Mouse (Mus musculus) limb, embryonic 11.5 days (tissue): ENCODE results near the gene Zfp148. TPM values are rescaled to one million over a fixed set of nuclear protein-coding genes. Genes with fewer than 3 reads are reported as not detected.
"Not testable (repeated sequence)": the region's sequence is repeated elsewhere in the genome, so short reads cannot be mapped to it uniquely, and the experiment has no call there.

ENCODE experiments used
- ATAC-seq: fragments of 200-750 bp; cut with Nextera tagmentation; 2 replicates; pipeline ENCODE4 v1.8.0; 2017; ENCODE audit warnings: low read depth; ENCODE audit not compliant: insufficient number of reproducible peaks, low FRiP score, low TSS enrichment
- DNase-seq: peaks from one replicate; pipeline ENCODE4 v3.0.0-alpha.2; 2015; ENCODE audit warnings: low spot score
- H3K27ac ChIP-seq: fragments of 300-500 bp; sonication (generic); replicated peaks from 2 replicates; pipeline ENCODE4 v1.5.1; 2014; ENCODE audit warnings: low read depth, mild to moderate bottlenecking, low read length
- H3K27me3 ChIP-seq: fragments of 300-500 bp; sonication (generic); 2 replicates; pipeline ENCODE4 v1.6.1; 2014; ENCODE audit warnings: mild to moderate bottlenecking, low read length, mixed read lengths; ENCODE audit not compliant: control insufficient read depth, insufficient read depth
- H3K36me3 ChIP-seq: fragments of 300-500 bp; sonication (generic); 2 replicates; pipeline ENCODE4 v1.6.1; 2014; ENCODE audit warnings: mild to moderate bottlenecking, low read length, moderate library complexity, mixed read lengths; ENCODE audit not compliant: control insufficient read depth, insufficient read depth
- H3K4me1 ChIP-seq: fragments of 300-500 bp; sonication (generic); 2 replicates; pipeline ENCODE4 v1.6.1; 2014; ENCODE audit warnings: low read length, mixed read lengths; ENCODE audit not compliant: control insufficient read depth, insufficient read depth
- H3K4me2 ChIP-seq: fragments of 300-500 bp; sonication (generic); 2 replicates; pipeline ENCODE4 v1.6.1; 2014; ENCODE audit warnings: low read depth, mild to moderate bottlenecking, moderate library complexity; ENCODE audit not compliant: severe bottlenecking
- H3K4me3 ChIP-seq: fragments of 300-500 bp; sonication (generic); 2 replicates; pipeline ENCODE4 v1.5.1; 2014; ENCODE audit warnings: low read depth, low read length
- H3K9ac ChIP-seq: fragments of 300-500 bp; sonication (generic); 2 replicates; pipeline ENCODE4 v1.6.1; 2014; ENCODE audit warnings: mild to moderate bottlenecking, low read length
- H3K9me3 ChIP-seq: fragments of 300-500 bp; sonication (generic); 2 replicates; pipeline ENCODE4 v1.6.1; 2016; ENCODE audit warnings: low read length; ENCODE audit not compliant: control insufficient read depth
- WGBS: fragments of 180-500 bp; shearing (Covaris S2); extraction: QIAGEN DNeasy Blood & Tissue Kit; methylation state at CpG from one replicate; pipeline ENCODE4 v1.1.7; 2014; 5-methylcytosine and 5-hydroxymethylcytosine counted together
- polyA plus RNA-seq: library from polyadenylated mRNA; unstranded; fragments of >200 nt; fragmentation: Nextera tagmentation; extraction: Ambion mirVana; gene quantifications from 2 replicates; pipeline ENCODE4 v1.2.1, GENCODE M21; 2014

Gene Zfp148
- polyA plus RNA-seq, 1 experiment from 2014 or later = 47.4 TPM

DNA sequence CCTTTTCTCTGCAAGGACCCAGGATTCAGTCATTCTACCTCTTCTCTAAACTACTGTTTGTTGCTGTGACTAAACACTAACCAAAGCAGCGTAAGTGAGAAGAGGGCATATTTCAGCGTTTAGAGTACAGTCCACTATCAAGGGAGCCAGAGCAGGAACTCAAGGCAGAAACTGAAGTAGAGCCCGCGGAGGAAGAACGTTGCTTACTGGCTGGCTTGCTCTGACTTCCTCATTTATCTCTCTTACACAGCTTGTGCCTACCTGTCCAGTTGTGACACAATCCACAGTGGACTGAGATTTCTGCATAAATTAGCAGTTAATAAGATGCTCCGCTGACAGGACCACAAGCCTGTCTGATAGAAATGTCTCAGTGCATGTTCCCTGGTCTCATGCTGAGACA lies 93.7 kb downstream of the Zfp148 start:
- WGBS = 96% methylated on average over 6 of the region's 6 CpGs
- Histone ChIP-seq H3K36me3 (peaks cover 8% of the 10 kb centered on the region), H3K9me3 (no peaks in the 10 kb centered on the region), H3K27ac (no peak overlapping the region), H3K9ac (no peak overlapping the region), H3K4me2 (no peak overlapping the region), H3K4me1 (no peaks in the 10 kb centered on the region), H3K4me3 (no peak overlapping the region), H3K27me3 (no peaks in the 10 kb centered on the region)
- DNase-seq = no peak
- ATAC-seq = no peak

DNA sequence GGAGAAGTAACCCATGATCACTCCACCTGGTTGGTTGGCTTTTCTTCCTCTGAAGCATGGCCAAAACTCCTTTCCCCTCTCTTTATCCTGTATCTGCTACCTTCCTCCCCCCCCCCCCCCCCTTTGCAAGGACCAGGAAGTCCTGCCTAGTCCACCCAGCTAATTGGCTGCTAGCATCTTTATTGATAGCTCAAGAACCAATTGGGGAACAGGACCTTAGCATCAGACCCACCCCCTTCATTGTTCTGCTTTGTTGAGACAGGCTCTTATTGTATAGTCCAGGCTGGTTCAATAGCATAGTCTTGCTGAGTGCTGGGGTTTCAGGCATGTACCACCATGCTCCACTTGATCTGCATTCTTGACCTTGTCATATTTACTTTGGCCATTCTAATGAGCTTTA lies 99.3 kb downstream of the Zfp148 start:
- Histone ChIP-seq H3K27ac (no peak overlapping the region), H3K9ac (no peak overlapping the region), H3K4me2 (no peak overlapping the region), H3K4me1 (no peaks in the 10 kb centered on the region), H3K36me3 (peaks cover 6% of the 10 kb centered on the region), H3K4me3 (no peak overlapping the region), H3K27me3 (no peaks in the 10 kb centered on the region), H3K9me3 (no peaks in the 10 kb centered on the region)
- no peak for DNase-seq
- ATAC-seq = no peak

DNA sequence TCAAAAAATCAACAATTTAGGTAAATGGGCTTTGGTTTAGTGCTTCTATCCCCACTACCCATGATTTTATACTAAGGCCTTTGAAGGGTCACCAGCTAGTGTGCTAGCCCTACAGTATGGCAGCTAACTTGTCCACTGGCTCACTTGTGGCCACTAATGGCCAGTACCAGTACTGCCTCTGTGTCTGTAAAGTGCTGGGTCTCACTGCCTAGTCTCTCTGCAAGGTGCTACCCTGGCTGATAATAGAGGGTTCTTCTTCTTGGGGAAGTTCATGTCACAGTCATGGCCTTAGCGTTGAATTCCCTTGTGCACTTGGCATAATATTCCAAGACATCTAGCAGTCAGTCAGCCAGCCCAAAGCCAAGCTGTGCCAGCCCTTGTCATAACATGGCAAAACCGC lies 100.5 kb downstream of the Zfp148 start:
- WGBS = 94% methylated on average over 2 of the region's 2 CpGs
- Histone ChIP-seq H3K9me3 (no peaks in the 10 kb centered on the region), H3K4me1 (no peaks in the 10 kb centered on the region), H3K4me3 (no peak overlapping the region), H3K27ac (no peak overlapping the region), H3K9ac (no peak overlapping the region), H3K27me3 (no peaks in the 10 kb centered on the region), H3K4me2 (no peak overlapping the region), H3K36me3 (peaks cover 2% of the 10 kb centered on the region)
- DNase-seq = peak; percentile 34
- ATAC-seq = no peak

DNA sequence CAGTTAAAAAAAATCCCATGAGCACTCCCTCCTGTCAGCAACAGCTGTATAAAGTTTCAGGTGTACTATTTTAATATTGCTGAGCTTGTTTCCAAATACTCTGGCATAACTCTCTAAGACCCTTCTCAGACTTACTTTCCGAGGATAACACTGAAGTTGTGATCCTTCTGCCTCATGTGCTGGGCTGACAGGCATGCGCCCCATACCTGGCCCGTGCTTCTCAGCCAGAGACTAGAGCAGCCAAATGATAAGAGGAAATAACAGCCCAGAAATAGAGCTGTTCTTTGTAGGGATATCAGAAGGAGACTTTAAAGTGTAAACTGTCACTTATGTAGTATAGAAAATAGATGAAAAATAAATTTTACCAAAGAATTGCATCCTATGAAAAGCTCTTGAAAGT lies 101.7 kb downstream of the Zfp148 start:
- 92% methylated on average over 3 of the region's 3 CpGs for WGBS
- DNase-seq = no peak

DNA sequence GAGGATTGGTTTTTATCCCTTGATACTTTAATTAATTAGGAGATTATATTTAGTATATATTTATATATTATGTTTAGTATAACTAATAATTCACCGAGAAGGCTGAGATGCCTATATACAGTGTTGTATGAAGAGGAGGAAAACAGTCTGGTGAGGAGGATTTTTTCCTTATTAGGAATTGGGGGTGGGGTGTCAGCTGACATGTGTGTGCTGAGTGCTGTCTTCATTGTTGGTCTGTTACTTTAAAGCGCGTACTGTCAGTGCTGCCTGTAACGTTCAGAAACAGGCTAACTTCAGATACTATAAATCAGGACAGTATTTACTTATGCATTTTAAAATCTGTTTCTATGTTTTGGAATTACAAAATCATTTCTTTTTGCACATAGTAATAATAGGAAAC lies 107.1 kb downstream of the Zfp148 start:
- Histone ChIP-seq H3K4me1 (no peaks in the 10 kb centered on the region), H3K9ac (no peak overlapping the region), H3K4me3 (no peak overlapping the region), H3K9me3 (no peaks in the 10 kb centered on the region), H3K36me3 (peaks cover 7% of the 10 kb centered on the region), H3K27me3 (no peaks in the 10 kb centered on the region), H3K27ac (no peak overlapping the region), H3K4me2 (no peak overlapping the region)
- WGBS = 82% methylated on average over 4 of the region's 4 CpGs
- ATAC-seq (no peak), DNase-seq (no peak)

More for the DNA sequence above, 101.7 kb downstream of the Zfp148 start:
- Histone ChIP-seq H3K27ac (no peak overlapping the region), H3K4me2 (no peak overlapping the region), H3K4me3 (no peak overlapping the region), H3K27me3 (no peaks in the 10 kb centered on the region), H3K9me3 (no peaks in the 10 kb centered on the region), H3K9ac (no peak overlapping the region), H3K4me1 (no peaks in the 10 kb centered on the region), H3K36me3 (no peaks in the 10 kb centered on the region; the same call in 1 of the 2 replicates)
- ATAC-seq = no peak

DNA sequence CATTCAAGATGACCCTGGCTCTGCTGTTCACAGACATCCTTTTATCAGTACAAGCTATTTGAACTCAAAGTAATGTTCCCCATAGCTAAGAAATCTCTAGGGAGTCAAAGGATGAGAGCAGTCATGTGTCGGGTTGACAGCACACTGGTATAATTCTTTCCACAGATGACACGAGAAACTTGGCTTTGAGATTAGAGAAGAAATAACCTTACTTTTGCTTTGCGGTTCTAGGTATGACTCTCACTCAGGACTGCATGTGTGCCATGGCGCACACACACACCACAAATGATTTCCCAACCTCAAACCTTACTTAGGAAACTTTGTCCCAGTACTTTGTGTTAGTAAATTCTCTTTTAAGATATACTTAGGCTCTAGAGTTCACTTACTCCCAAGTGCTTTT lies 113.7 kb downstream of the Zfp148 start:
- Histone ChIP-seq H3K27ac (no peak overlapping the region), H3K9ac (no peak overlapping the region), H3K27me3 (no peaks in the 10 kb centered on the region), H3K4me1 (no peaks in the 10 kb centered on the region), H3K4me2 (no peak overlapping the region), H3K9me3 (no peaks in the 10 kb centered on the region), H3K36me3 (peaks cover 8% of the 10 kb centered on the region), H3K4me3 (no peak overlapping the region)
- WGBS = 96% methylated on average over 4 of the region's 4 CpGs
- no peak for ATAC-seq
- no peak for DNase-seq

DNA sequence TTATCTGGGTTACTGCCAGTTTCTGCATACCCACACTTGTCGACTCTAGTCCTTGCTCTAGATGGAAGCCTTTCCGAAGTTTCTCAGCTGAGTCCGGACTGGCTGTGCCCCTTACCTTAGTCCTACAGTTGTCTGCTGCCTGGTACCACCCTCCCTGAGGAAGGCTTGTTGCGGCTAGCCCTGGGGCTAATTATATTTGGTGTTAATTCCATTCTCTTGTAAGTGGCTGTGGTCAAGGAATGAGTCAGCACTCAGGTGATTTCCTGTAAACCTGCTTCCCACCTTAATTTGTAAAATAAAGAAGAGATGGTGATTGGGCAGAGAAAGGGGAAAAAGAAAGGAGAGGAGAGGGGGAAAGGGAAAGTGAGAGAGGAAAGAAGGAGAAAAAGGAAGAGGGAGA lies 127.4 kb downstream of the Zfp148 start:
- ATAC-seq (no peak), DNase-seq (no peak)
- H3K4me2 ChIP-seq = no peak overlapping the region
- no peak overlapping the region for H3K9ac ChIP-seq
- H3K4me1 ChIP-seq = no peaks in the 10 kb centered on the region
- 90% methylated on average over 4 of the region's 4 CpGs for WGBS
- H3K27ac ChIP-seq = no peak overlapping the region
- H3K27me3 ChIP-seq = no peaks in the 10 kb centered on the region
- H3K9me3 ChIP-seq = no peaks in the 10 kb centered on the region
- no peaks in the 10 kb centered on the region for H3K36me3 ChIP-seq
- no peak overlapping the region for H3K4me3 ChIP-seq

DNA sequence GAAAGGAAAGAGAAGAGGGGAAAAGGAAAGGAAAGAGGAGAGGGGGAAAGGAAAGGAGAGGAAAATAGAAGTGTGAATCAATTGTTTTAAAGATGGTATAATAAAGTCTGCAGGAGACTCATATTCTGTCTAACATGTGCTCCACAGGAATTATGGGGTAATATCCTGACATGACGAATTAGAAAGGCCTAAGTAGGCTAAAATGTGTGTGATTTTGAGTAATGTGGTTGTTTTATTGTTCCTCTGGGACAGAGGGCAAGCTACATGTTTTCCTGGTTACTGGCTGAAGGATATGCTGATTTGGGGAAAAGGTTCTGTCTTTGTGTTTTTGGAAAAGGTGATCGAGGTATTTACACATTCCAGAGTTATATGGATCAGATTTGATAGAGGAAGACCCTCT lies 128.6 kb downstream of the Zfp148 start:
- ATAC-seq, H3K36me3 ChIP-seq, H3K27ac ChIP-seq, H3K27me3 ChIP-seq, H3K4me3 ChIP-seq, H3K4me2 ChIP-seq, H3K9me3 ChIP-seq, H3K9ac ChIP-seq, DNase-seq, H3K4me1 ChIP-seq: not testable (repeated sequence)
- WGBS = 88% methylated on average over 2 of the region's 2 CpGs

DNA sequence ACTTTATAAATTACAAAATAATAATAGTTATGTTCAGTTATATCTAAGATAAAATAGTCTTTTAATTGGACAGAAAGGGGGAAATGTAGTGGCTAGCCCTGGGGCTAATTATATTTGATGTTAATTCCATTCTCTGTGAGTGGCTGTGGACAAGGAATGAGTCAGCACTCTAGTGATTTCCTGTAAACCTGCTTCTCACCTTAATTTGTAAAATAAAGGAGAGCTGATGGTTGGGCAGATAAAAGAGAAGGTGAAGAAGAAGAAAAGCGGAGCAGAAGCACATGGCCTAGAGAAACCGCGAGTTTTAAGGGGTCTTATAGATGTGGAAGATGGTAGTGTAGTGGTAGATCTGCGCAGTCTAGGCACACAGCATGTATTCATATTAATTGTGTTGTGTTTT lies 130.2 kb downstream of the Zfp148 start:
- not testable (repeated sequence) for H3K36me3 ChIP-seq, DNase-seq, H3K27ac ChIP-seq, H3K9ac ChIP-seq, H3K4me3 ChIP-seq, H3K27me3 ChIP-seq, H3K4me1 ChIP-seq, H3K9me3 ChIP-seq, H3K4me2 ChIP-seq, ATAC-seq
- 95% methylated on average over 4 of the region's 4 CpGs for WGBS
